Mouse (Mus musculus) urinary bladder, adult 18-20 months (tissue): ENCODE measurements at regions not wholly inside any gene's neighbourhood (a gene's known extent, or its start where the extent isn't known, plus 50 kb on each side); places are given as distances from the start of the nearest gene placed in this dataset.

Experiments
- DNase-seq, 2 experiments: peaks; one replicate each; pipeline ENCODE4 v3.0.0; 2022; ENCODE audit warnings: low spot score in 2 of 2, mixed read lengths in 2 of 2

GRCm38 (mm10) chr1:94582526-94582925 is 530.2 kb upstream of the Pdcd1 start:
- DNase-seq = no peak

GRCm38 (mm10) chr1:94581650-94582405 is 529.5 kb upstream of the Pdcd1 start:
- no peak for DNase-seq

DNA sequence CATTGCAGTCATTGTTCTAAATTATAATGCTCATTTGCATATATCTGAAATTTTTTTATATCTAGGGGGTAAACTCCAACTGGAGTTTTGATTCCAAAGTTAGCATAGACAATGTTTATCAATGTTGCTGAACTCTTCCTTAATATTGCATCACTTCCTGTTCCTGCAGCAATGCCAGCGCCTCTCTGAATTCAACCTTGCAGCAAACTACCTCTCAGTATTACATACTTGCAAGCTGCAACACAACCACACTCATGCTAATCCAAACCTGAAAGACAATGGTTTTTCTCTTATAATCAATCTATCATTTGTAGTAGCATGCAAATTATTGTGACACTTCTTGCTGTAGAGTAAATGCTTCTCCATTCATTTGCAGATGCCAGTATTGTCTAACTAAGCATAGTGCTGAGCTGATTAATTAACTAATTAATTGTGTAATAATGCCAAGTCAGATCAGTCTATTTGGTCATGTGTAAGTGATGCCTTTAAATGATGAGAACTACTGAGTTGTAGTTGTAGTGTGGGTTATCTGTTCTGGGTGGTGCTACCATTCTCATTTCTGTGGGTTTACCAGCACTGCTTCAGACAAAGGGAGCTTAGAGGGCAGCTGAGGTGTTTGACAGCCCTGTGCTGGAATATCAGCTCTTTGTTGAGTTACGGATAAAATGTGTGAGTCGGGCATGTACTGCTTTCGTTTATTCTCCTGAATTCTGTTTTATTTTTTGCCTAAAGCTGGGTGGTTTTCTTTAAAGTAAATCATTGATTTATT is 480.6 kb upstream of the Pdcd1 start:
- DNase-seq = no peak

DNA sequence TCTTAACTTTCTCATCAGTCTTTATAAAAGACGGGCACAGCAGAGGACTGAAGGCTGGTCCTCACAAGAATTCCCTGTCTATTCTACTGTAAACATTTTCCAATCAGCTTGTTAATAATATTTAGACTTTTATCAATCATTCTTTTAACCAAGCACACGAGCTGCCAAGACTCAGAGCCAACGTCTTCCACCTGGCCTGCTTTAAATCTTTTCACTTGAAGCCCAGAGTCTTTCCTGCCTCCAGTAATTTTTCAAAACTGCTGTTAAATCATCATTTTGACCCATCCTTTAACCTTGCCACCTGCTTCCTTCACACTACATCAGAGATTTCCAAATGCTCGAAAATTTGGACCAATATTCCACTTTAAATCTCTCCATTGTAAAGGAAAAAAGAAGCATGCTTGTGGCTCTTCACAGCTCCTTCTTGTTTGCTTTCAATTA is 451.7 kb upstream of the Pdcd1 start:
- DNase-seq = no peak

GRCm38 (mm10) chr1:94503379-94504079 is 451.2 kb upstream of the Pdcd1 start:
- no peak for DNase-seq

- no peak for DNase-seq
These were observed 449.9 kb upstream of the Pdcd1 start for GRCm38 (mm10) chr1:94502066-94502861.

- DNase-seq = no peak
These were observed 444.6 kb upstream of the Pdcd1 start for GRCm38 (mm10) chr1:94496992-94497391.

GRCm38 (mm10) chr1:94496341-94496740 is 444.0 kb upstream of the Pdcd1 start:
- no peak for DNase-seq

- no peak for DNase-seq
These were observed 434.7 kb upstream of the Pdcd1 start for GRCm38 (mm10) chr1:94487062-94487461.

DNA sequence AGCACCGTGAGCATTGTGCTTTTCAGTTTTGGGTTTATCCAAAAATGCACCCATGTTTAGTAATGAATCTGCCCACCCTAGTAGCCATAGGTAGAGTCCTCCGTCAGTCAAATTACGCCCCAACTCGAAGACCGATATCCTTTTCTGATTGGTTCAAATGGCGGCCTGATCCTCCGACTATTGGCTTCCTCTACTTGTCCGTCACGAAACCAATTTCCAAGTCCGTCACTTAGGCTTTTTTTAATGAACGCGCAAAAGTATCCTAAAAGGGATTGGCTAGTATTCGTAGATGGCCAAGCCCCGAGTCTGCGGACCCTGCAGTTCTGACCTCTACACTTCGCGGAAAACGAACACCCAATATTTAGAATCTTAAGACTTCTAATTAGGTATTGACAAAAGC is 417.5 kb upstream of the Pdcd1 start:
- peak in 1 of 2 experiments; percentile 3 for DNase-seq

DNA sequence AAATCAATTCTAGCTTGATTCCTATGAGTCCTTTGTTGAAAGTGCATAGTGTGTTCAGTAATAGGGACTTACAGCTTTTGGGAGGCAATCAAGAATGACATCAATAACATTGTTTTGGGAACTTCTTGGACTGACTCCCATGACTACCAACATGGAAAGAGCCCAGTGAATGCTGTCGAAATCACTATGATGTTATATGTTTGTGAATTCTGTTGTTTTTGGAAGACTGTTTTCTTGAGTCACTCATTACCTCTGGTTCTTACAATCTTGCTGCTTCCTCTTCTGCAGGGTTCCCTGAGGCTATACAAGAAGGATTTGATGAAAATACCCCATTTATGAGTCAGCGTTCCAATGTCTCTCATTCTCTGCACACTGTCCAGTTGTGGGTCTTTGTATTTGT is 371.4 kb upstream of the Pdcd1 start:
- no peak for DNase-seq

DNA sequence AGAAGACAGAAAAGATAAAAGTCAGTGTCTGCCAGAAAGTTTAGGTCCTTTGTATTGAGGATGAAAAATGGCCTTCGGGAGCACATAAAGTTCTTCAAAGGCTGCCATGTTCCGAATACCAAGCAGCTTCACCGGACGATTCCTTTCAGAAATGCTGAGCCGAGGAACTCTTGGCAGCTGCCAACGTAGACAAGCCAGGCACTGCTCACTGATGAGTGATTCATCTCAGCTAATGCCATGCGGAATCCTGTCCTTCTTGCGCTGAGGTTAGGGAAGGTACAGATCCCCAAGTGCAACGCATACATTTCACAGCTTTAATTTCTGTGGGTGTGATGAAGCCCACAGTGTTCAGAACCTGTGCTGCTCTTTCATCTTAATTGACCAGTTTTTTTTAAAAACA is 360.7 kb upstream of the Pdcd1 start:
- DNase-seq = no peak

- DNase-seq = no peak
These were observed 314.3 kb upstream of the Pdcd1 start for GRCm38 (mm10) chr1:94366606-94367005.

- no peak for DNase-seq
These were observed 304.6 kb upstream of the Pdcd1 start for GRCm38 (mm10) chr1:94356996-94357395.

DNA sequence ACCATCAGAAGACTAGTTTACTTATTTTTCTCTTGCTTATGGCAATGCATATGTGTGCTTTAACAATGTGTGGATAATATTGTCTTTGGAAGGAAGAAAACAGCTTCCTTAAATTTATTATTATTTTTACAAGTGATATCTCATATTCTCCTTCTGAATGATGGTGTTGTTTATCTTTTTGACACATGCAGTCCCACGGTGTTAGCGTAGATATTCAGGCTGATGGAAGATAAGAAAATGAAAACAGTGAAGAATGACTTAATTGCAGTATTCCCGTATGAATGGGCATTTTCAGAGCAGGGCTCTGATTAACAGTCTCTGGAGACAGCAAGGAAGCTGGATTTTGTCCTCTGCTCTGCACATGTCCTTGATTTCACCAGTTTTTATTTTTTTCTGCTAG is 303.5 kb upstream of the Pdcd1 start:
- DNase-seq = no peak

DNA sequence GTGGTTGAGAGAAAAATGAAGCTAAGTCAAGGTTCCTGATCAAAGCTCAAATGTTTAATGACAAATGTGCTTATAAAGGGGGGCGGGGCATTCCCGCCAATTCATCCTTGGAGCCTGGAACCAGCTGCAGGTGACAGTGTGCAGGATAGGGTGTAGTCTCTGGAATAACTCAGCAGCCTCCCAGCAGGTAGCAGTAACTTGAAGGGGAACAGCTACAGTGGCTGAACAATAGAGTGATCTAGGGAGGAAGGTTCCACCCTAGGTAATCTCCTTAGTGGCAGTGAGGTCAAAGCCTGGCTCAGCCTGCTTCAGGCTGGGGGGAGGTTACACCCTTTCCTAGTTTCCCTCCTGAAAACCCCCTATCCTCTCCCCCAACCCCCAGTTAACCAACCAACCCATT is 290.2 kb upstream of the Pdcd1 start:
- DNase-seq = no peak

DNA sequence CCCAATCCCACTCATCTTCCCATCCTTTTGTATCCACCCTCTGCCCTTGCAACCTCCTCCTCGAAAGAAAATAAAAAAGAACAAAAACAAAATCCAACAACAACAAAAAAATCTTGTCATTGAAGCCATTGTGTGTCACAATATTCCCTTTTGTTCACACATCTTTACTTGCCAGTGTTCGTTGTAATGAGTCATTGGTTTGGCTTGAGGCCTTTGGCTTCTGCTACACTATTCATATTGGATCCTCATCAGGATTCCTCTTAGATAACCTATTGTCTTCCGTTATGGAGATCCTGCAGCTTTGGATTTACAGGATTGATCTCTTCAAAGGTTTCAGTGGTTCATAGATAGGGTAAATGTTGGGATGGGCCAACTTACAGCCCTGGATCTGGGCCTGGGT is 288.9 kb upstream of the Pdcd1 start:
- DNase-seq = no peak

GRCm38 (mm10) chr1:94318029-94318428 is 265.7 kb upstream of the Pdcd1 start:
- DNase-seq = no peak

GRCm38 (mm10) chr1:94298395-94298794 is 246.0 kb upstream of the Pdcd1 start:
- DNase-seq = no peak

GRCm38 (mm10) chr1:94272569-94272968 is 220.2 kb upstream of the Pdcd1 start:
- no peak for DNase-seq

DNA sequence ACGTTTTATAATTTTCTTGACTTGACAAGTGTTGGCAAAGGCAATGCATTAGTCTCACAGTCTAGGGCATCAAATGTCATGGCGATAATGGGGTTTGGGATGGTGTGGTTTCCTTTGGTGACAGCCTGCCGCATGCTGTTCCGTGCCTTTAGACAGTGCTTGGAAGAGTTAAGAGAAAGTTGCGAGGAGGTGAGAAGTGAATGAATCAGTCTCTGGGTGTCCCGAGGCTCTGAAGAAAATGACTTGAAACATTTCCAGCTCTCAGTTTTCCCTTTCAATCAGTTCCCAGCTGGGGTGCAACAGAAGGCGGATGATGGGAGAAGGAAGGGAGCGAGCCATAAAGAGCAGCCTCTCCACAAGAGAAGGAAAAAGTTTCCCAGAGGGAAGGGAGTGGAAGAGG is 211.0 kb upstream of the Pdcd1 start:
- no peak for DNase-seq

GRCm38 (mm10) chr1:94235426-94235825 is 183.1 kb upstream of the Pdcd1 start:
- no peak for DNase-seq
